Mouse (Mus musculus) layer of hippocampus, adult 11-12 months (tissue): ENCODE measurements around the gene Gm44805.
"Not testable (repeated sequence)": the region's sequence is repeated elsewhere in the genome, so short reads cannot be mapped to it uniquely, and the experiment has no call there.

Experiments
- DNase-seq: peaks from one replicate; pipeline ENCODE4 v3.0.0; 2022; ENCODE audit warnings: low spot score

Gm44805 gene

DNA sequence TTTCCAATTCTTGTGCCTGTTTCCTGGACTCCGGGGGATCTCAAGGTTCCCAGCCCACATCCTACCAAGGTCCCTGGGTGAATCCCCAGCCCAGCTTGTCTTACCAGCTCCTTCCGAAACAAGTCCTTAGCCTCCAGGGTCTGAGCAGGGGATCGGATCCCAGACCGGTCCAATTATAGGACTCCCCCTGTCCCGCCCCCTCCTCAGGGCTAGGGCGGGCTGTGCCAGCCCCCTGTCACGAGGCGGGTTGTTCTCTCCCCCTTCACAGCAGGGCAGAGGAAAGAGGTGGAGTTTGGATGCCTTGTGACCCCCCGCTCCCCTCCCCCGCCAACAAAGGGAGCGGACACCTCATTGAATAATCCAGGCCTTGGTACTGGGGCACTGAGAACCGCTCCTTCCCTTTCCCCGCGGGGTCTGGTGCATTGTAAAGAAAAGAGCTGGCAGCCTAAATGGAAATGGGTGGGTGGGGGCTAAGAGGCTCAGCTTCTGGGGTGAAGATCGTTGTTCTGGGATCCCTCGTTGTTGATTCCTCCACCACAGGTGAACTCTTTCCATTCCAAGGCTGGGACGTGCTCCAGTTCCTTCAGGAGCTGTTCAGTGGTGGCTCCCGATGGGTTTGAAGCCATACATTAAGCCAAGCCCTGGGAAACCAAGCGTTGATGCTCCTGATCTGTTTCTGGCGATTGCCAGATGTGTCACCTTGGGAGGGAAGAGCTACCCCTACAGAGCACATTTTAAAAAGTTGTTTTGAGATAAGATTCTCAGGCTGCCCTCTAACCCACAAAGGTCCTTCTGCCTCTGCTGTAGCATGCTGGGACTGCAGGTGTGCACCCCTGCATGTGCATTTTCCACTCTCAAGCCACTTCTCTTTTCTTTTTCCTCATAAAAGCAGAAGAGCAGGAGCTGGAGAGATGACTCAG lies 17.9 kb upstream of the Gm44805 start, which contains the start of gene Apoe:
Gene Apoe (minus strand): TSS at position 282 of the 920 bp plus-strand sequence.
- DNase-seq = peak; percentile 78

- no peak for DNase-seq
Measured at GRCm38 (mm10) chr7:19697949-19698906, 17.0 kb upstream of the Gm44805 start.

GRCm38 (mm10) chr7:19696336-19696873 lies 15.2 kb upstream of the Gm44805 start:
- DNase-seq = no peak

- DNase-seq = no peak
Measured at GRCm38 (mm10) chr7:19695881-19696280, 14.7 kb upstream of the Gm44805 start.

DNA sequence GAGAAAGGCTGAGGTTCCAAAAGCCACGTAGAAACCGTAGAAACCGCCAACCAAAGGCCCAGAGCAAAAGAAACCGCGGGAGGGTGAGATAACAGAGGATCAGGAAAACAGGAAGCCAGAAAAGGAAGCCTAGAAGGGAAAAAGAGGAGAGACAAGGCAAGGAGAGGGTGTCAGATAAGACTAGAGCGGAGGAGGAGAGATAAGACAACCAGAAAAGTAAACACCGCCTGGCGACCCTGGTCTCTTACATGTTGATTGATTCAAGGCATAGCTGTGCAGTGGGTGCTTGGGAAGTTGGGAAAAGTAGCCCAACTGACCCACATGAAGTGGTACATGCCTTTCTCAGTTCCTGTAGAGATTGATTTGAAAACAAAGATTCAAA lies 14.0 kb upstream of the Gm44805 start:
- DNase-seq = no peak

GRCm38 (mm10) chr7:19694336-19695212 lies 13.4 kb upstream of the Gm44805 start:
- no peak for DNase-seq

- peak; percentile 71 for DNase-seq
Measured at GRCm38 (mm10) chr7:19693421-19693820, 12.2 kb upstream of the Gm44805 start.

GRCm38 (mm10) chr7:19691873-19692865 lies 10.9 kb upstream of the Gm44805 start, which contains the start of gene Apoc1:
Gene Apoc1, minus strand, starts transcription at chr7:19692660.
- DNase-seq = no peak

DNA sequence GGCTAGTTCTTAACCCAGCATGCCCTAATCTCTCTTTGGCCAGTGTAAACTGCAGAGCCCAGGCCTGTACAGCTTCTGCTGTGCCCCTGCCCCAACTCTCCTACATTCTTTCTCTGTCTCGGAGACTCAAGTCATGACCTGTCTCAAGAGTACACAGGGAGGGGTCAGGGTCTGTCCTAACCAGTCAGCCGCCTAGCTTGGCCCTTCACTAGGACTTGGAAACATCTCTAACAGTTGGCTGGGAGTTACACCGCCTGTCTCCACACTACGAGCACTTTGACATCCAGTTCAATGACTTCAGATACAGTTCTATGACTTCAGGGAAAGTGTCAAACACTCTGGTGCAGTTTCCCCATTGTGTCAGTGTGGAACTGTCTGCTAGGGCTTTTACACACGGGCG lies 10.2 kb upstream of the Gm44805 start:
- DNase-seq = no peak

- DNase-seq = no peak
Measured at GRCm38 (mm10) chr7:19690845-19691244, 9.6 kb upstream of the Gm44805 start.

- DNase-seq = no peak
Measured at GRCm38 (mm10) chr7:19688611-19689010, 7.4 kb upstream of the Gm44805 start.

DNA sequence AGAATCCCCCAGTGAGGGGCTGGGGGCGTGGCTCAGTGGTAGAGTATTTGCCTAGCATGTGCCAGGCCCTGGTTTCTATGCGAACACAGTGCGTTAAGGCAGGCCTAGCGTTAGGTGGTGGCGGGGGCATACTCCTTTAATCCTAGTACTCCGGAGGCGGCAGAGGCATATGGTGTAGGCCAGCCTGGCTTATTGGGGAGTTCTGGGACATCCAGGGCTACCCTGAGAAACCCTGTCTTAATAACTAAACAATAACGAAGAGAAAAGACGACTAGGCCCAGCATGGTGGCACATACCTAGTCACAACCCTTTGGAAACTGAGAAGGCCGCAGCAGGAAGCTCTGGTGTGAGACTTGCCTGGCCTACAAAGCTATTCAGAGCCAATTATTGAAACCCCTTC lies 6.9 kb upstream of the Gm44805 start:
- DNase-seq = no peak

DNA sequence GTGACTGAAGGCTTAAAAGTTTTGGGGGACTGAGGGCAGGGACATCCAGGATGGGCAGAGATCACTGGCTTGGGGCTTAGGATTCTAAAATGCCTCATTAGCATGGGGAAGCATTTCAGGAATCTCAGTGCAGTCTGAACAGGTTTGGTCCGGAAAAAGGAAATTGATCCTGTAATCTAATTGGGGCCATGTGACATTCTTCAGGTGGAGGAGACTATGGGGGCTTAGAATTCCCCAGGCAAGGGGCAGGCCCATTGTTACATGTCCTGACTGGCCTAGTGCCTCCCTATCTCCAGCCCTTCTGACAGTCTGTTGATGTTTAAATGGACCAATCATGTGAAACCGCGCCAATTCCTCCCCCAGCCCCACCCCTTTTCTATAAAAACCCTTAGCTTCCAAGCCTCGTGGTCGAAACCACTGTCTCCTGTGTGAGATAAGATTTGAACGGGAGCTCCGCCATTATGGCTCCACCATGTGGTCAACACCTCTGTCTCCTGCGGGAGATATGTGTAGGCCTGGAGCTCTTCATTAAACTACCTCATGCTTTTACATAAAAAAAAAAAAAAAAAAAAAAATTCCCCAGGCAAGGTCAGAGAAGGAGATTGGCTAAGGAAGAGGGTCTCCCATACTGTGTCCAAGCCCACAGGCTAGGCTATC lies 5.8 kb upstream of the Gm44805 start:
- not testable (repeated sequence) for DNase-seq

- DNase-seq = no peak
Measured at GRCm38 (mm10) chr7:19686521-19686920, 5.3 kb upstream of the Gm44805 start.

DNA sequence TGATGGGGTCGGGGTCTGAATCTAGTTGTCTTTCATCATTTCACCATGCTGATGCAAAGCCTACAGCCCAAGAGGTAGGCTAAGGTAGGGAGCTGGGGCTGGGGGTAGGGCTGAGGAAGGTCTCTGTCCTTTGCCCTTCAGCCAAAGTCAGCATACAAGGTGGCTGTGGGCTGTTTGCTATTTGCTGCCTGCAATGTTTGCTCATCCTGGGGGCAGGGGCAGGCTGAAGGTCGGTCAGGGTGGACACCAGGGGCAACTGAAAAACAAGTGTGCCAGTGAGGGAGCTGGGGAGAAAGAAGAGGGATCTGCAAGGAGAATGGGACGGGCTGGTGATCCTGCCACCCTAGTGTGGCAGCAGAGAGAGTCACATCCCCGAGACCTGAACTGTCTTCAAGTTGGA lies 4.2 kb upstream of the Gm44805 start:
- no peak for DNase-seq

- no peak for DNase-seq
Measured at GRCm38 (mm10) chr7:19683771-19684201, 2.6 kb upstream of the Gm44805 start.

DNA sequence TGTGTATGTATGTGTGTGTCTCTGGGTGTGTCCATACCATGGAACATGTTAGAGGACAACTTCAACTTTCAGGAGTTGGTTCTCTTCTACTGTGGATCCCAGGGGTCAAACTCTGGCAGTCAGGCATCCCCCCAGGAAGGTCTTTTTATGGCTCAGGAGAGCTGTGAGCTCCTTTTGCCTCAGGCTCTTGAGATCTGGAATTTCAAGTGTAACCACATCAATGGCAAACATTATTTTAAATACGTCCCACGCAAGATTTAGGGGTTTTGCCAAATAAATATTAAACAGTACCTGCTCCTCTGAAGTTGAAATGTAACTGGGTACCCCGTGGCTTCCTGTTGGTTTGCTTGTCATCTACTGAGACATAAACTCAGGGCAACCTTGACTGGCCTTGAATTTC lies 1.8 kb upstream of the Gm44805 start:
- DNase-seq = no peak

DNA sequence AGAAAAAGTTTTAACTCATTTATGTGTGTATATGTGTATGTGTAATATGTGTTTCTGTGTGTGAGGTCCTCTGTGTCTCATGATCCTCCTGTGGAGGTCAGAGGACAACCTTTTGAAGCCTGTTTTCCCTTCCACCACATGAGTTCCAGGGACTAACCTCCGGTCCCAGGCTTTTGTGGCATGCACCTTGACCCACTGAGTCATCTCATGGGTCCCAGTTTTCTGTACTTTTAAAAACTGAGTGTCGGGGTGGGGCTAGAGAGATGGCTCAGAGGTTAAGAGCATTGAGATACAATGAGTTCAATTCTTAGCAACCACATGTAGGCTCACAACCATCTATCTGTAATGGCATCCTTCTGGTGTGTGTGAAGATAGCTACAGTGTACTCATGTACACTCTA lies 521 bp downstream of the Gm44805 start:
- no peak for DNase-seq

DNA sequence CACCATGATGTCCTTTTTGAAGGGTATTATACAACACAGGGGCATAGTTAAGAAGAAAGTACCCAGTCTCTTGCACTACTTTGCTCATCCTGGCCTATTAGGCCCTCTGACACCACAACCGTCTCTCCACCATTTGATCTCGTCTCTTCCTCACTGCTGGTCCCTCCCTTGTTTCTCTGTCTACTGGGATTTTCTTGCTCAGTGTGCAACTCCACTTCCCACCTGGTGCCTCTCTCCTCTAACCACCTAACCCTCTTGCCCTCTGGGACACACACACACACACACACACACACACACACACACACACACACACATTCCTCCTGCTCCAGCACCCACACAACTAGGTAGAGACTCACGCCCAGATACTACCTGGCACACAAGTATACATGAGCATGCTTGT lies 2.3 kb downstream of the Gm44805 start:
- DNase-seq = no peak
